Mouse (Mus musculus): ENCODE data around the gene St6galnac1. TPM values are rescaled to one million over a fixed set of nuclear protein-coding genes. Genes with fewer than 3 reads are reported as not detected.

St6galnac1 gene
- polyA plus RNA-seq, 1 experiment, result 0.69 TPM

- H3K4me3 ChIP-seq (ENCODE audit: insufficient read depth, low read depth, low read length), result no peak overlapping the region
- TF ChIP-seq POLR2A (IDR thresholded peaks at IDR 0.05; ENCODE audit: low read depth, low read length) (no peak), CTCF (conservative IDR thresholded peaks at IDR 0.05; ENCODE audit: insufficient read depth, insufficient read length, low read depth, low read length) (no peak)
- DNase-seq, result peak; percentile 33
- no peaks in the 10 kb centered on the region for H3K36me3 ChIP-seq (ENCODE audit: control insufficient read depth, insufficient read depth, low read length)
- H3K27me3 ChIP-seq (replicated peaks; ENCODE audit: control insufficient read depth, insufficient read depth, low read length), result no peaks in the 10 kb centered on the region
- 64% methylated on average over 21 of the region's 21 CpGs for WGBS
- 0 out of 2 replicates have a peak, but pooled peaks cover 6% of the 10 kb centered on the region for H3K4me1 ChIP-seq (ENCODE audit: control insufficient read depth, insufficient read depth, low read length)
- H3K27ac ChIP-seq (ENCODE audit: insufficient read depth, low read depth, low read length), result no peak overlapping the region
Observed at GRCm38 (mm10) chr11:116812793-116813529, 37.7 kb upstream of the St6galnac1 start.

- DNase-seq, result peak; percentile 60
- Histone ChIP-seq H3K27me3 (replicated peaks; ENCODE audit: control insufficient read depth, insufficient read depth, low read length) (no peaks in the 10 kb centered on the region), H3K27ac (ENCODE audit: insufficient read depth, low read depth, low read length) (no peak overlapping the region), H3K4me1 (ENCODE audit: control insufficient read depth, insufficient read depth, low read length) (0 out of 2 replicates have a peak, but pooled peaks cover 6% of the 10 kb centered on the region), H3K36me3 (ENCODE audit: control insufficient read depth, insufficient read depth, low read length) (no peaks in the 10 kb centered on the region), H3K4me3 (ENCODE audit: insufficient read depth, low read depth, low read length) (peak overlapping the region; percentile 3; the same call in 1 of the 2 replicates)
- WGBS, result 20% methylated on average over 32 of the region's 32 CpGs
- TF ChIP-seq POLR2A (IDR thresholded peaks at IDR 0.05; ENCODE audit: low read depth, low read length) (no peak), CTCF (conservative IDR thresholded peaks at IDR 0.05; ENCODE audit: insufficient read depth, insufficient read length, low read depth, low read length) (no peak)
Observed at GRCm38 (mm10) chr11:116810983-116811901, 35.9 kb upstream of the St6galnac1 start.

- no peaks in the 10 kb centered on the region for H3K27me3 ChIP-seq (replicated peaks; ENCODE audit: control insufficient read depth, insufficient read depth, low read length)
- 0 out of 2 replicates have a peak, but pooled peaks cover 6% of the 10 kb centered on the region for H3K4me1 ChIP-seq (ENCODE audit: control insufficient read depth, insufficient read depth, low read length)
- H3K27ac ChIP-seq (ENCODE audit: insufficient read depth, low read depth, low read length), result no peak overlapping the region
- TF ChIP-seq CTCF (conservative IDR thresholded peaks at IDR 0.05; ENCODE audit: insufficient read depth, insufficient read length, low read depth, low read length) (no peak), POLR2A (IDR thresholded peaks at IDR 0.05; ENCODE audit: low read depth, low read length) (no peak)
- 87% methylated on average over 11 of the region's 11 CpGs for WGBS
- DNase-seq, result no peak
- H3K4me3 ChIP-seq (ENCODE audit: insufficient read depth, low read depth, low read length), result no peak overlapping the region
- no peaks in the 10 kb centered on the region for H3K36me3 ChIP-seq (ENCODE audit: control insufficient read depth, insufficient read depth, low read length)
Observed at GRCm38 (mm10) chr11:116810528-116810927, 35.2 kb upstream of the St6galnac1 start.

GRCm38 (mm10) chr11:116809520-116809919 lies 34.2 kb upstream of the St6galnac1 start:
- Histone ChIP-seq H3K4me1 (ENCODE audit: control insufficient read depth, insufficient read depth, low read length) (0 out of 2 replicates have a peak, but pooled peaks cover 6% of the 10 kb centered on the region), H3K27ac (ENCODE audit: insufficient read depth, low read depth, low read length) (no peak overlapping the region), H3K27me3 (replicated peaks; ENCODE audit: control insufficient read depth, insufficient read depth, low read length) (no peaks in the 10 kb centered on the region), H3K4me3 (ENCODE audit: insufficient read depth, low read depth, low read length) (no peak overlapping the region), H3K36me3 (ENCODE audit: control insufficient read depth, insufficient read depth, low read length) (no peaks in the 10 kb centered on the region)
- WGBS, result 90% methylated on average over 8 of the region's 8 CpGs
- no peak for TF ChIP-seq CTCF (conservative IDR thresholded peaks at IDR 0.05; ENCODE audit: insufficient read depth, insufficient read length, low read depth, low read length)
- no peak for TF ChIP-seq POLR2A (IDR thresholded peaks at IDR 0.05; ENCODE audit: low read depth, low read length)
- no peak for DNase-seq

GRCm38 (mm10) chr11:116808811-116809395 lies 33.6 kb upstream of the St6galnac1 start:
- Histone ChIP-seq H3K36me3 (ENCODE audit: control insufficient read depth, insufficient read depth, low read length) (no peaks in the 10 kb centered on the region), H3K27me3 (replicated peaks; ENCODE audit: control insufficient read depth, insufficient read depth, low read length) (no peaks in the 10 kb centered on the region), H3K4me1 (ENCODE audit: control insufficient read depth, insufficient read depth, low read length) (0 out of 2 replicates have a peak, but pooled peaks cover 4% of the 10 kb centered on the region), H3K27ac (ENCODE audit: insufficient read depth, low read depth, low read length) (no peak overlapping the region), H3K4me3 (ENCODE audit: insufficient read depth, low read depth, low read length) (no peak overlapping the region)
- 84% methylated on average over 11 of the region's 11 CpGs for WGBS
- TF ChIP-seq POLR2A (IDR thresholded peaks at IDR 0.05; ENCODE audit: low read depth, low read length), result no peak
- no peak for TF ChIP-seq CTCF (conservative IDR thresholded peaks at IDR 0.05; ENCODE audit: insufficient read depth, insufficient read length, low read depth, low read length)
- DNase-seq, result no peak

GRCm38 (mm10) chr11:116807938-116808606 lies 32.8 kb upstream of the St6galnac1 start:
- Histone ChIP-seq H3K27me3 (replicated peaks; ENCODE audit: control insufficient read depth, insufficient read depth, low read length) (no peaks in the 10 kb centered on the region), H3K36me3 (ENCODE audit: control insufficient read depth, insufficient read depth, low read length) (no peaks in the 10 kb centered on the region), H3K4me3 (ENCODE audit: insufficient read depth, low read depth, low read length) (no peak overlapping the region), H3K4me1 (ENCODE audit: control insufficient read depth, insufficient read depth, low read length) (no peaks in the 10 kb centered on the region), H3K27ac (ENCODE audit: insufficient read depth, low read depth, low read length) (peak overlapping the region; percentile 61)
- TF ChIP-seq POLR2A (IDR thresholded peaks at IDR 0.05; ENCODE audit: low read depth, low read length) (no peak), CTCF (conservative IDR thresholded peaks at IDR 0.05; ENCODE audit: insufficient read depth, insufficient read length, low read depth, low read length) (peak; percentile 89)
- DNase-seq, result peak; percentile 91
- 22% methylated on average over 7 of the region's 7 CpGs for WGBS

All from kidney, adult 2 months (tissue).